Mouse (Mus musculus): ENCODE measurements at regions not wholly inside any gene's neighbourhood (a gene's known extent, or its start where the extent isn't known, plus 50 kb on each side); places are given as distances from the start of the nearest gene placed in this dataset.

DNA sequence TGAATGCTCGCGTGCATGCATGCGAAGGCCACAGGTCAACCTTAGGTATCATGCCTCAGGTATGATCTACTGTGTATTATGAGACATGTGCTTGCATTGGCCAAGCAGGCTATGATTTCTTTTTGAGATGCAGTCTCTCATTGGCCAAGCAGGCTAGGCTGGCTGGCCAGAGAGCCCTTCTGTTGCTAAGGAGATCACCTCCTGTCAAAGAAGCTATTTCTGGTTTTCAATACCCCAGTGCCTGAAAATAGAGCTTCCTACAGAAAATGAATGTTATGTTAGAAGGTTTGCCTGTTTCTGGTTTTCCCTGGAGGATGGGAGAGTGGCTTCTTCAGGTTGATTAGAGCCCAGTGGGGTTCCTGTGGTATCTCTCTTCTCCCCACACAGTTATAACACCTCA lies 1474.3 kb upstream of the Gm6569 start:
- no peak overlapping the region for H3K4me2 ChIP-seq (ENCODE audit: insufficient read depth, low read depth, poor library complexity, severe bottlenecking)
- no peak overlapping the region for H3K27ac ChIP-seq (ENCODE audit: insufficient read depth, low read depth)
- H3K36me3 ChIP-seq (replicated peaks in 1 of 2; ENCODE audit: control insufficient read depth in 1 of 2, insufficient read depth in 1 of 2, low read length in 1 of 2) = no peaks in the 10 kb centered on the region
- H3K4me3 ChIP-seq (replicated peaks in 1 of 3; ENCODE audit: low read depth in 2 of 3, low read length in 2 of 3, poor library complexity in 1 of 3) = no peak overlapping the region
- no peaks in the 10 kb centered on the region for H3K27me3 ChIP-seq (replicated peaks)
- H3K9me3 ChIP-seq (replicated peaks; ENCODE audit: low read length) = peaks cover 17% of the 10 kb centered on the region
- no peak for TF ChIP-seq TBP (conservative IDR thresholded peaks at IDR 0.05; ENCODE audit: low read depth, low read length)
- TF ChIP-seq E2F4 (IDR thresholded peaks at IDR 0.05; ENCODE audit: insufficient replicate concordance, low read depth, low read length) = no peak
- TF ChIP-seq POLR2AphosphoS2 (IDR thresholded peaks at IDR 0.05; ENCODE audit: low read depth, low read length) = no peak
- no peak for TF ChIP-seq TCF12 (IDR thresholded peaks at IDR 0.05; ENCODE audit: low read depth, low read length)
- TF ChIP-seq CHD1 (IDR thresholded peaks at IDR 0.05; ENCODE audit: low read depth, low read length) = no peak
- no peak for TF ChIP-seq USF1 (IDR thresholded peaks at IDR 0.05; ENCODE audit: low read depth, low read length)
- TF ChIP-seq SMC3 (IDR thresholded peaks at IDR 0.05; ENCODE audit: low read depth, low read length) = no peak
- no peak for TF ChIP-seq IRF4 (IDR thresholded peaks at IDR 0.05; ENCODE audit: low read depth, low read length)
- TF ChIP-seq CHD2 (IDR thresholded peaks at IDR 0.05; ENCODE audit: low read length) = no peak
- TF ChIP-seq ZMIZ1 (IDR thresholded peaks at IDR 0.05; ENCODE audit: low read depth, low read length) = no peak
- TF ChIP-seq CTCF (conservative IDR thresholded peaks at IDR 0.05 in 1 of 2, IDR thresholded peaks at IDR 0.05 in 1 of 2; ENCODE audit: low read depth in 2 of 2, low read length in 2 of 2) = no peak
- no peak for TF ChIP-seq MAZ (IDR thresholded peaks at IDR 0.05; ENCODE audit: low read depth, low read length)
- TF ChIP-seq ZC3H11A (IDR thresholded peaks at IDR 0.05; ENCODE audit: low read depth, low read length) = no peak
- no peak for TF ChIP-seq UBTF (IDR thresholded peaks at IDR 0.05; ENCODE audit: low read depth, low read length)
- no peak for TF ChIP-seq PAX5 (IDR thresholded peaks at IDR 0.05; ENCODE audit: low read length)
- TF ChIP-seq KAT2A (IDR thresholded peaks at IDR 0.05; ENCODE audit: insufficient replicate concordance, low read length) = no peak
- TF ChIP-seq HCFC1 (IDR thresholded peaks at IDR 0.05; ENCODE audit: low read depth, low read length) = no peak
- TF ChIP-seq JUN (IDR thresholded peaks at IDR 0.05; ENCODE audit: insufficient read depth, low read depth, low read length) = no peak
- no peak for TF ChIP-seq NRF1 (IDR thresholded peaks at IDR 0.05; ENCODE audit: low read depth, low read length)
- no peak for DNase-seq (ENCODE audit: extremely low read depth)
- H3K4me1 ChIP-seq (ENCODE audit: control insufficient read depth in 1 of 2, insufficient read depth in 2 of 2) = no peaks in the 10 kb centered on the region
- no peak overlapping the region for H3K9ac ChIP-seq (ENCODE audit: insufficient read depth, low read depth)
- dilution Hi-C loops (cut with MboI; ENCODE audit: extremely low pct_ligation_motif_present, extremely low pct_unique_long_range_greater_than_20kb, low sequenced_read_pairs) = no loop called here
- in situ Hi-C loops (cut with MboI; ENCODE audit: low pct_ligation_motif_present, low pct_unique_long_range_greater_than_20kb, low sequenced_read_pairs) = no loop called here
- H3K79me2 ChIP-seq (replicated peaks; ENCODE audit: control insufficient read depth, extremely low read depth, insufficient read depth, poor library complexity, severe bottlenecking) = no peaks in the 10 kb centered on the region

DNA sequence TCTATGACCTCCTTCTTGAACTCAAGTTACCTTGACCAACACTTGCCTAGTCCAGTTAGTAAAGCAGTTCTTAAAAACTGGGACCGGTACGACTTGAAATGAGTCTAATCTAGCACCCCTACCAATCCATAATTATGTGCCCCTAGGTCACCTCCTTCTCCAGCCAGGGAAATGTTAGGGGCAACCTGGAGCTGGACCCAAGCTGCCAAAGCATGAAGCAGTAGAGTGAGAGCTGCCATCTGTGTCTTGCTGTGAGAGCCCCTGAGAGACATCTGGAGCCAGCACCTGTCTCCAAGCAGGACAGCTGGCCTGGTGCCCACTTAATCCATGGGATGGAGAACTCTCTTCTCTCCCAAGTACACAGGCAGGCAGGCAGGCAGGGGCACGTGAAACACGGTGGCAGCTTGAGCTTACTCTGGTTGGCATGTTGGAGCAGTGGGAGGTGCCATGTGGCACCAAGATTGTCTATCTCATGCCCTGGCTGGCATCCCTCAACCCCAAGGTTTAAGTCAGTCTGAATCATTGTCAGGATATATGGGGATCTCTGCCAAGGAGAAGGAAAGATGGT lies 1473.8 kb upstream of the Gm6569 start:
- in situ Hi-C loops (cut with MboI; ENCODE audit: low pct_ligation_motif_present, low pct_unique_long_range_greater_than_20kb, low sequenced_read_pairs) (no loop called here), dilution Hi-C loops (cut with MboI; ENCODE audit: extremely low pct_ligation_motif_present, extremely low pct_unique_long_range_greater_than_20kb, low sequenced_read_pairs) (no loop called here)
- H3K4me3 ChIP-seq (replicated peaks in 1 of 3; ENCODE audit: low read depth in 2 of 3, low read length in 2 of 3, poor library complexity in 1 of 3) = no peak overlapping the region
- H3K27me3 ChIP-seq (replicated peaks) = no peaks in the 10 kb centered on the region
- DNase-seq (ENCODE audit: extremely low read depth) = no peak
- TF ChIP-seq SMC3 (IDR thresholded peaks at IDR 0.05; ENCODE audit: low read depth, low read length) = no peak
- no peak for TF ChIP-seq MAX (IDR thresholded peaks at IDR 0.05; ENCODE audit: low read length)
- no peak for TF ChIP-seq KAT2A (IDR thresholded peaks at IDR 0.05; ENCODE audit: insufficient replicate concordance, low read length)
- TF ChIP-seq UBTF (IDR thresholded peaks at IDR 0.05; ENCODE audit: low read depth, low read length) = no peak
- TF ChIP-seq ZNF384 (IDR thresholded peaks at IDR 0.05; ENCODE audit: low read depth, low read length) = no peak
- TF ChIP-seq JUND (conservative IDR thresholded peaks at IDR 0.05; ENCODE audit: low read depth, low read length) = no peak
- no peak for TF ChIP-seq USF1 (IDR thresholded peaks at IDR 0.05; ENCODE audit: low read depth, low read length)
- no peak for TF ChIP-seq HCFC1 (IDR thresholded peaks at IDR 0.05; ENCODE audit: low read depth, low read length)
- TF ChIP-seq SIN3A (IDR thresholded peaks at IDR 0.05; ENCODE audit: low read length) = no peak
- peaks cover 17% of the 10 kb centered on the region for H3K9me3 ChIP-seq (replicated peaks; ENCODE audit: low read length)
- H3K36me3 ChIP-seq (replicated peaks in 1 of 2; ENCODE audit: control insufficient read depth in 1 of 2, insufficient read depth in 1 of 2, low read length in 1 of 2) = no peaks in the 10 kb centered on the region
- H3K4me1 ChIP-seq (ENCODE audit: control insufficient read depth in 1 of 2, insufficient read depth in 2 of 2) = no peaks in the 10 kb centered on the region
- H3K4me2 ChIP-seq (ENCODE audit: insufficient read depth, low read depth, poor library complexity, severe bottlenecking) = no peak overlapping the region
- no peak overlapping the region for H3K27ac ChIP-seq (ENCODE audit: insufficient read depth, low read depth)
- H3K9ac ChIP-seq (ENCODE audit: insufficient read depth, low read depth) = no peak overlapping the region
- no peaks in the 10 kb centered on the region for H3K79me2 ChIP-seq (replicated peaks; ENCODE audit: control insufficient read depth, extremely low read depth, insufficient read depth, poor library complexity, severe bottlenecking)
